ENCODE assay signal across 9 mouse cellular contexts in genomic region chr15:85505118-85505925, GRCm38 (mm10). TPM values are rescaled to one million over a fixed set of nuclear protein-coding genes. Genes with fewer than 3 reads are reported as not detected.
DNase-seq lines count a peak whose midpoint lies in the region; ATAC-seq lines count a peak whose summit lies in the region.
"Had no signal": no experiment of that assay in that cellular context is flagged by ENCODE, and none has a peak within 500 bp of the region (broad histone marks: within the 10 kb centered on the region; RNA-seq: fewer than 3 reads in every experiment).

No protein-coding gene starts in this region.

- no peaks in the 10 kb centered on the region for H3K27me3 ChIP-seq in midbrain, embryonic 13.5 days
- H3K27me3 ChIP-seq in liver, embryonic 12.5 days (replicated peaks) = no peaks in the 10 kb centered on the region

- WGBS in midbrain, embryonic 13.5 days = 65% methylated on average over 14 of the region's 14 CpGs
- 63% methylated on average over 14 of the region's 14 CpGs for WGBS in liver, embryonic 12.5 days (ENCODE audit: insufficient replicate concordance)

- DNase-seq in left cerebral cortex, postnatal 4 days = peak; percentile 92
- DNase-seq in left cerebral cortex, adult 9 months (ENCODE audit: low spot score in 2 of 2) = no peak
- DNase-seq in fibroblast of lung, adult 2 months (ENCODE audit: low read depth) = peak; percentile 47
- DNase-seq in heart, postnatal 10 days = peak; percentile 41 to 56
- no peak for DNase-seq in cerebellum, adult 8-10 months

- no peaks in the 10 kb centered on the region for H3K9me3 ChIP-seq in midbrain, embryonic 13.5 days
- no peaks in the 10 kb centered on the region for H3K9me3 ChIP-seq in liver, embryonic 12.5 days (replicated peaks)

- H3K36me3 ChIP-seq in midbrain, embryonic 13.5 days = no peaks in the 10 kb centered on the region
- no peaks in the 10 kb centered on the region for H3K36me3 ChIP-seq in liver, embryonic 12.5 days

- intact Hi-C loops in left cerebral cortex, postnatal 4 days (cut with DNase I) = no loop called here
- intact Hi-C loops in heart, postnatal 10 days (cut with DNase I) = no loop called here

- H3K9ac ChIP-seq in midbrain, embryonic 13.5 days (replicated peaks) = no peak overlapping the region
- no peak overlapping the region for H3K9ac ChIP-seq in liver, embryonic 12.5 days

- H3K4me1 ChIP-seq in midbrain, embryonic 13.5 days (replicated peaks) = peaks cover 35% of the 10 kb centered on the region
- no peaks in the 10 kb centered on the region for H3K4me1 ChIP-seq in liver, embryonic 12.5 days

- H3K4me2 ChIP-seq in midbrain, embryonic 13.5 days (replicated peaks) = no peak overlapping the region
- H3K4me2 ChIP-seq in liver, embryonic 12.5 days = no peak overlapping the region

- no peak overlapping the region for H3K4me3 ChIP-seq in midbrain, embryonic 13.5 days (replicated peaks)
- H3K4me3 ChIP-seq in liver, embryonic 12.5 days = no peak overlapping the region

- peak; percentile 15; the same call in 1 of the 2 replicates for ATAC-seq in midbrain, embryonic 13.5 days
- ATAC-seq in liver, embryonic 12.5 days = no peak

- peak overlapping the region; percentile 25; the same call in 1 of the 2 replicates for H3K27ac ChIP-seq in midbrain, embryonic 13.5 days
- H3K27ac ChIP-seq in liver, embryonic 12.5 days = no peak overlapping the region

RNA-seq across cellular contexts. Expression of gene 7530416G11Rik, which starts 2.3 kb away (rescaled TPM):
- not detected for total RNA-seq in left cerebral cortex, postnatal 4 days (2021)
- total RNA-seq in heart, postnatal 10 days (2021) = not detected
- polyA plus RNA-seq in midbrain, embryonic 13.5 days (2015; fragmentation: Nextera tagmentation; extraction: Ambion mirVana) = not detected in 2 replicates
- polyA plus RNA-seq in liver, embryonic 12.5 days (2016; fragmentation: Nextera tagmentation; extraction: Ambion mirVana) = not detected in 2 replicates
- polyA plus RNA-seq: large intestine, adult 2 months; small intestine, adult 2 months had no signal

Comparison
In these comparisons a context has a peak if more than half of its experiments do, and no peak if none do; other contexts are left out.
1. DNase-seq: peak in left cerebral cortex, postnatal 4 days (single experiment), fibroblast of lung, adult 2 months (single experiment) and heart, postnatal 10 days (2 of 2); none in left cerebral cortex, adult 9 months (0 of 2) and cerebellum, adult 8-10 months (single experiment).